Mouse (Mus musculus): ENCODE measurements around the gene Ppm1h.
"Not testable (repeated sequence)": the region's sequence is repeated elsewhere in the genome, so short reads cannot be mapped to it uniquely, and the experiment has no call there.

Gene Ppm1h

GRCm38 (mm10) chr10:122931193-122931832 lies 252.8 kb downstream of the Ppm1h start:
- in situ Hi-C loops (cut with MboI), result no loop called here

GRCm38 (mm10) chr10:122931851-122932550 lies 253.4 kb downstream of the Ppm1h start:
- in situ Hi-C loops (cut with MboI), result no loop called here

- in situ Hi-C loops (cut with MboI), result no loop called here
Observed at GRCm38 (mm10) chr10:122933053-122933838, 254.7 kb downstream of the Ppm1h start.

GRCm38 (mm10) chr10:122935406-122935805 lies 256.8 kb downstream of the Ppm1h start:
- in situ Hi-C loops (cut with MboI), result not testable (repeated sequence)

GRCm38 (mm10) chr10:122937380-122937779 lies 258.8 kb downstream of the Ppm1h start:
- in situ Hi-C loops (cut with MboI), result not testable (repeated sequence)

- in situ Hi-C loops (cut with MboI), result no loop called here
Observed at GRCm38 (mm10) chr10:122939546-122939945, 261.0 kb downstream of the Ppm1h start.

GRCm38 (mm10) chr10:122942771-122943170 lies 264.2 kb downstream of the Ppm1h start:
- in situ Hi-C loops (cut with MboI), result no loop called here

- in situ Hi-C loops (cut with MboI), result no loop called here
Observed at GRCm38 (mm10) chr10:122943824-122944223, 265.3 kb downstream of the Ppm1h start.

- in situ Hi-C loops (cut with MboI), result no loop called here
Observed at GRCm38 (mm10) chr10:122944888-122945287, 266.3 kb downstream of the Ppm1h start.

- in situ Hi-C loops (cut with MboI), result no loop called here
Observed at GRCm38 (mm10) chr10:122950966-122951365, 272.4 kb downstream of the Ppm1h start.

- in situ Hi-C loops (cut with MboI), result no loop called here
Observed at GRCm38 (mm10) chr10:122953576-122953975, 275.0 kb downstream of the Ppm1h start.

GRCm38 (mm10) chr10:122957918-122958317 lies 279.4 kb downstream of the Ppm1h start:
- in situ Hi-C loops (cut with MboI), result no loop called here

GRCm38 (mm10) chr10:122958699-122959098 lies 280.1 kb downstream of the Ppm1h start:
- in situ Hi-C loops (cut with MboI), result no loop called here

- in situ Hi-C loops (cut with MboI), result no loop called here
Observed at GRCm38 (mm10) chr10:122960216-122960615, 281.7 kb downstream of the Ppm1h start.

GRCm38 (mm10) chr10:122960738-122961137 lies 282.2 kb downstream of the Ppm1h start:
- in situ Hi-C loops (cut with MboI), result no loop called here

- in situ Hi-C loops (cut with MboI), result no loop called here
Observed at GRCm38 (mm10) chr10:122961494-122961893, 282.9 kb downstream of the Ppm1h start.

- in situ Hi-C loops (cut with MboI), result no loop called here
Observed at GRCm38 (mm10) chr10:122962651-122963050, 284.1 kb downstream of the Ppm1h start.

GRCm38 (mm10) chr10:122963463-122964240 lies 285.1 kb downstream of the Ppm1h start:
- in situ Hi-C loops (cut with MboI), result no loop called here

- in situ Hi-C loops (cut with MboI), result no loop called here
Observed at GRCm38 (mm10) chr10:122964241-122964636, 285.7 kb downstream of the Ppm1h start.

- in situ Hi-C loops (cut with MboI), result not testable (repeated sequence)
Observed at GRCm38 (mm10) chr10:122965650-122966049, 287.1 kb downstream of the Ppm1h start.

GRCm38 (mm10) chr10:122966421-122966820 lies 287.9 kb downstream of the Ppm1h start:
- in situ Hi-C loops (cut with MboI), result no loop called here

- in situ Hi-C loops (cut with MboI), result no loop called here
Observed at GRCm38 (mm10) chr10:122970188-122970587, 291.6 kb downstream of the Ppm1h start.
